Mouse (Mus musculus): ENCODE measurements around the gene Defb42. TPM values are rescaled to one million over a fixed set of nuclear protein-coding genes. Genes with fewer than 3 reads are reported as not detected.

Gene Defb42
- polyA plus RNA-seq (2014; fragmentation: Illumina TruSeq; extraction: RNeasy Lipid Tissue Mini Kit (QIAGEN cat#74804); ENCODE audit: low read depth, low replicate concordance): 9.8 TPM

GRCm38 (mm10) chr14:63046691-63047090, at the start of gene Defb42:
Gene Defb42, plus strand, starts transcription at chr14:63046991.

GRCm38 (mm10) chr14:62997777-62998176, 49.0 kb upstream of the Defb42 start, which contains the start of gene Defb47:
Gene Defb47, plus strand, starts transcription at chr14:62998077.

GRCm38 (mm10) chr14:63011471-63011870, 35.3 kb upstream of the Defb42 start, which contains the start of gene Defb43:
Gene Defb43, plus strand, starts transcription at chr14:63011771.

GRCm38 (mm10) chr14:63049910-63050370, 3.1 kb downstream of the Defb42 start, which contains the start of gene Defb30:
Gene Defb30, minus strand, starts transcription at chr14:63049960.

Other genes starting within 250 kb of the Defb42 start
- gene Wdfy2, start 209.3 kb upstream of the Defb42 start, polyA plus RNA-seq (2014; fragmentation: Illumina TruSeq; extraction: RNeasy Lipid Tissue Mini Kit (QIAGEN cat#74804); ENCODE audit: low read depth, low replicate concordance): 11.7 TPM
- not detected for gene Defb48, start 62.5 kb upstream of the Defb42 start, polyA plus RNA-seq (2014; fragmentation: Illumina TruSeq; extraction: RNeasy Lipid Tissue Mini Kit (QIAGEN cat#74804); ENCODE audit: low read depth, low replicate concordance)
- gene Defb47, start 48.9 kb upstream of the Defb42 start, polyA plus RNA-seq (2014; fragmentation: Illumina TruSeq; extraction: RNeasy Lipid Tissue Mini Kit (QIAGEN cat#74804); ENCODE audit: low read depth, low replicate concordance): not detected
- gene Defb43, start 35.2 kb upstream of the Defb42 start, polyA plus RNA-seq (2014; fragmentation: Illumina TruSeq; extraction: RNeasy Lipid Tissue Mini Kit (QIAGEN cat#74804); ENCODE audit: low read depth, low replicate concordance): not detected
- gene Defb30, start 3.0 kb downstream of the Defb42 start, polyA plus RNA-seq (2014; fragmentation: Illumina TruSeq; extraction: RNeasy Lipid Tissue Mini Kit (QIAGEN cat#74804); ENCODE audit: low read depth, low replicate concordance): not detected